Mouse (Mus musculus): Measurements from ENCODE around the gene Cdc45. TPM values are rescaled to one million over a fixed set of nuclear protein-coding genes. Genes with fewer than 3 reads are reported as not detected.

Cdc45 gene
- polyA plus RNA-seq, 1 experiment from 2014 or later: 34.1 TPM

Other genes starting within 250 kb of the Cdc45 start
- 0.48 and 0.64 TPM in 2 replicates for gene Tbx1, start 221.3 kb downstream of the Cdc45 start, polyA plus RNA-seq (2014; fragmentation: Nextera tagmentation; extraction: Ambion mirVana)
- gene Gp1bb, start 189.6 kb downstream of the Cdc45 start, polyA plus RNA-seq (2014; fragmentation: Nextera tagmentation; extraction: Ambion mirVana): 9.6 and 10.3 TPM in 2 replicates
- gene Gm49601, start 185.6 kb downstream of the Cdc45 start, polyA plus RNA-seq (2014; fragmentation: Nextera tagmentation; extraction: Ambion mirVana): 5.7 and 8.2 TPM in 2 replicates
- 138 and 177 TPM in 2 replicates for gene Sept5, start 182.0 kb downstream of the Cdc45 start, polyA plus RNA-seq (2014; fragmentation: Nextera tagmentation; extraction: Ambion mirVana)
- gene Cldn5, start 35.1 kb downstream of the Cdc45 start, polyA plus RNA-seq (2014; fragmentation: Nextera tagmentation; extraction: Ambion mirVana): 92.0 and 98.2 TPM in 2 replicates
- gene Ufd1, start 208 bp downstream of the Cdc45 start, polyA plus RNA-seq (2014; fragmentation: Nextera tagmentation; extraction: Ambion mirVana): 69.1 and 69.5 TPM in 2 replicates
- gene 2510002D24Rik, start 24.6 kb upstream of the Cdc45 start, polyA plus RNA-seq (2014; fragmentation: Nextera tagmentation; extraction: Ambion mirVana): 11.2 and 15.9 TPM in 2 replicates
- not detected in 2 replicates for gene Gm28539, start 24.6 kb upstream of the Cdc45 start, polyA plus RNA-seq (2014; fragmentation: Nextera tagmentation; extraction: Ambion mirVana)
- gene Mrpl40, start 64.9 kb upstream of the Cdc45 start, polyA plus RNA-seq (2014; fragmentation: Nextera tagmentation; extraction: Ambion mirVana): 54.0 and 56.7 TPM in 2 replicates
- 20.2 and 21.3 TPM in 2 replicates for gene Hira, start 65.0 kb upstream of the Cdc45 start, polyA plus RNA-seq (2014; fragmentation: Nextera tagmentation; extraction: Ambion mirVana)